Mouse (Mus musculus) heart, embryonic 12.5 days (tissue): ENCODE results near the gene Resf1. TPM values are rescaled to one million over a fixed set of nuclear protein-coding genes. Genes with fewer than 3 reads are reported as not detected.
A peak's percentile ranks its signal among the peaks of the same experiment; 100 is the strongest.

ENCODE experiments used
- ATAC-seq: fragments of 200-750 bp; cut with Nextera tagmentation; 2 replicates; pipeline ENCODE4 v1.8.0; 2017; ENCODE audit warnings: moderate TSS enrichment, moderate library complexity; ENCODE audit not compliant: insufficient number of reproducible peaks, low FRiP score
- H3K27ac ChIP-seq: fragments of 300-500 bp; sonication (generic); 2 replicates; pipeline ENCODE4 v1.5.1; 2016; ENCODE audit warnings: mild to moderate bottlenecking, moderate library complexity; ENCODE audit not compliant: poor library complexity, severe bottlenecking
- H3K27me3 ChIP-seq: fragments of 300-500 bp; sonication (generic); replicated peaks from 2 replicates; pipeline ENCODE4 v1.6.1; 2016; ENCODE audit warnings: mild to moderate bottlenecking, moderate library complexity
- H3K36me3 ChIP-seq: fragments of 300-500 bp; sonication (generic); 2 replicates; pipeline ENCODE4 v1.6.1; 2016; ENCODE audit warnings: mild to moderate bottlenecking, moderate library complexity
- H3K4me1 ChIP-seq: fragments of 300-500 bp; sonication (generic); replicated peaks from 2 replicates; pipeline ENCODE4 v1.6.1; 2016; ENCODE audit warnings: mild to moderate bottlenecking
- H3K4me2 ChIP-seq: fragments of 300-500 bp; sonication (generic); 2 replicates; pipeline ENCODE4 v1.6.1; 2016; ENCODE audit warnings: mild to moderate bottlenecking, moderate library complexity
- H3K4me3 ChIP-seq: fragments of 300-500 bp; sonication (generic); 2 replicates; pipeline ENCODE4 v1.5.1; 2016; ENCODE audit warnings: mild to moderate bottlenecking
- H3K9ac ChIP-seq: fragments of 300-500 bp; sonication (generic); 2 replicates; pipeline ENCODE4 v1.6.1; 2016; ENCODE audit warnings: mild to moderate bottlenecking, moderate library complexity
- H3K9me3 ChIP-seq: fragments of 300-500 bp; sonication (generic); replicated peaks from 2 replicates; pipeline ENCODE4 v1.6.1; 2016; ENCODE audit warnings: mild to moderate bottlenecking, moderate library complexity
- WGBS: fragments of 180-500 bp; shearing (Covaris S2); methylation state at CpG from one replicate; pipeline ENCODE4 v1.1.7; 2016; 5-methylcytosine and 5-hydroxymethylcytosine counted together
- polyA plus RNA-seq: library from polyadenylated mRNA; unstranded; fragments of >200 nt; fragmentation: Nextera tagmentation; extraction: Ambion mirVana; gene quantifications from 2 replicates; pipeline ENCODE4 v1.2.1, GENCODE M21; 2016

Gene Resf1
- polyA plus RNA-seq, 1 experiment from 2014 or later = 30.6 TPM

DNA sequence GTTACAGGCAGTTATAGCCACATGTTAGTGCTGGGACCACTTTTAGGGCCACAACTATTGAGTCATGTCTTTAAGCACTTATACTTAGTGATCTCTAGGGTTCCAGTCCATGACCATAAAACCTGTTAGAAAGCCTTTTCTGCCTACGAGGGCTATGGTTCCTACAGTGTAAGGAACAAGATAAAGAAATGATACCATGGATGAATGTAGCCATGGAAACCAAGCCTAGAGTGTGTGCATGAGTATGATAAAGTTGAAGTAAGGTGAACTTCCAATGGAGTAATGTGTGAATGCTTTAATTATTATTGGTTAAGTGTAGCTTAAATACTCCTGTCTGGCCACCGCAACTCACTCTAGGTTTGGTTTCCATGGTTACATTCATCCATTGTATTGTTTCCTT is 1.8 kb downstream of the Resf1 start:
- peaks cover 24% of the 10 kb centered on the region for H3K36me3 ChIP-seq
- ATAC-seq = no peak
- peaks cover 7% of the 10 kb centered on the region for H3K9me3 ChIP-seq
- no peaks in the 10 kb centered on the region for H3K27me3 ChIP-seq
- no peak overlapping the region for H3K9ac ChIP-seq
- no peak overlapping the region for H3K27ac ChIP-seq
- 59% methylated on average over 2 of the region's 2 CpGs for WGBS
- peak overlapping the region; percentile 57 for H3K4me2 ChIP-seq
- H3K4me1 ChIP-seq = peaks cover 17% of the 10 kb centered on the region
- H3K4me3 ChIP-seq = peak overlapping the region; percentile 90

- H3K9me3 ChIP-seq = no peaks in the 10 kb centered on the region
- H3K36me3 ChIP-seq = peaks cover 28% of the 10 kb centered on the region
- H3K27me3 ChIP-seq = no peaks in the 10 kb centered on the region
- 0 out of 2 replicates have a peak overlapping the region, but pooled peaks have one; percentile 4 for H3K4me2 ChIP-seq
- H3K27ac ChIP-seq = no peak overlapping the region
- H3K4me1 ChIP-seq = peaks cover 17% of the 10 kb centered on the region
- no peak for ATAC-seq
- H3K4me3 ChIP-seq = no peak overlapping the region
- 51% methylated on average over 1 of the region's 1 CpGs for WGBS
- H3K9ac ChIP-seq = no peak overlapping the region
These were observed 2.6 kb downstream of the Resf1 start for GRCm38 (mm10) chr6:149311778-149312177.

DNA sequence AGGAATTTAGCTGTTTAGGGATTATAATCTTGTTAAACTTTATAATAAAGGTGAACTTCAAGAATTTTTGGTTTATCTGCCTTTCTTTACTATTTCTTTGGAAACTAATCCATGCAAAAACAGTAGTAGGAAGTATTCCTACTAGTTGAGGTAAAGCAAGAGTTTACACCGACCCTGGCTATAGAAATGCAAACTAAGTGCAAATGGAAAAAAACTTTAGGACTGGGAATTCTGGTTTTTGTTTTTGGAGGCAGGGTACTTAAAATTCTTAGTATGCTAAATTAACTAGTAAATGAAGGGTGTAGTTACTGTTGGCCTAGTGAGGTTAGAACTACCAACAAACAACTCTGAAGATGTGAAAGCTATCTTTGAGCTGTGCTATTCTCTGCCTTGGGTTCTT is 3.0 kb downstream of the Resf1 start:
- Histone ChIP-seq H3K36me3 (peaks cover 29% of the 10 kb centered on the region), H3K4me3 (no peak overlapping the region), H3K27me3 (no peaks in the 10 kb centered on the region), H3K9me3 (no peaks in the 10 kb centered on the region), H3K9ac (no peak overlapping the region), H3K27ac (no peak overlapping the region), H3K4me1 (peaks cover 17% of the 10 kb centered on the region), H3K4me2 (no peak overlapping the region)
- WGBS = 80% methylated on average over 1 of the region's 1 CpGs
- ATAC-seq = no peak

GRCm38 (mm10) chr6:149314918-149315317 is 5.7 kb downstream of the Resf1 start:
- peaks cover 12% of the 10 kb centered on the region for H3K4me1 ChIP-seq
- ATAC-seq = no peak
- peaks cover 49% of the 10 kb centered on the region for H3K36me3 ChIP-seq
- H3K4me2 ChIP-seq = no peak overlapping the region
- H3K27ac ChIP-seq = no peak overlapping the region
- H3K9me3 ChIP-seq = no peaks in the 10 kb centered on the region
- no peaks in the 10 kb centered on the region for H3K27me3 ChIP-seq
- 86% methylated on average over 2 of the region's 2 CpGs for WGBS
- H3K9ac ChIP-seq = no peak overlapping the region
- no peak overlapping the region for H3K4me3 ChIP-seq

DNA sequence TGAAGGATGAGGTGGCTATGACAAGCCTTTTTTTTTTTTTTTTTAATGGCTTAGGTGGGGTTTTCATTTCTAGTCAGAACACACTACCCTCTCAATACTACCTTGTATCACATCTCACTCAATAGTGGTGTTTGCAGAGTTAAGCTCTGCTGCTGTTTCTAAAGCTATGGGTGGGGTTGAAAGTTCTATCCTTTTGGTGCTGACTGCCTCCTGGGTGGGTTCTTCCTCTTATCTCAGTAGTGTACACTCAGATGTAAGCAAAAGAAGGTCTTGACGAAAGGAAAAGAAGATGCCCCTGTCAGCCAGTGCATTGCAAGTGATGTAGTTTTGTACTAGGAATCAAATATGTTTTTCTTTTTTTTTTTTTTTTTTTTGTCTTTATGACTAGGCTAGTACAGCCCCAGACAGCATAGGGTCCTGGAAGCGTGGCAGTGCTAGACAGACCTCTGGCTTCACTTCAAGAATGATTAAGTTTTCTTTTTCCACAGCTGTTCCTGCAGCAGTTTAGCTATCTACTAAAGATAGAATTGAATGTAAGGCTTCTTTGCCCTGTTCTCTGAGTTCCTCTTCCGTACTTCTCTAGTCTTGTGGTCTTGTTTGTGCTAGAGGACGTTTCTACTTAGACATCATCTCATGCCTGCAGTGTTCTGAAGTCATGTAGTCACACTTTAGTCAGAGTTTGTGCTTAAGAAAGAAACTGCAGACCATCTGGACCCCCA is 14.5 kb downstream of the Resf1 start:
- Histone ChIP-seq H3K4me1 (no peaks in the 10 kb centered on the region; the same call in 1 of the 2 replicates), H3K27ac (no peak overlapping the region), H3K27me3 (no peaks in the 10 kb centered on the region), H3K36me3 (peaks cover 71% of the 10 kb centered on the region), H3K4me3 (no peak overlapping the region), H3K9ac (no peak overlapping the region), H3K4me2 (no peak overlapping the region), H3K9me3 (no peaks in the 10 kb centered on the region; the same call in 1 of the 2 replicates)
- 57% methylated on average over 4 of the region's 4 CpGs for WGBS
- no peak for ATAC-seq

GRCm38 (mm10) chr6:149324242-149324633 is 15.0 kb downstream of the Resf1 start:
- H3K4me2 ChIP-seq = no peak overlapping the region
- peaks cover 72% of the 10 kb centered on the region for H3K36me3 ChIP-seq
- H3K27me3 ChIP-seq = no peaks in the 10 kb centered on the region
- no peak overlapping the region for H3K9ac ChIP-seq
- no peak for ATAC-seq
- no peaks in the 10 kb centered on the region; the same call in 1 of the 2 replicates for H3K9me3 ChIP-seq
- H3K4me1 ChIP-seq = no peaks in the 10 kb centered on the region; the same call in 1 of the 2 replicates
- no peak overlapping the region for H3K4me3 ChIP-seq
- no peak overlapping the region for H3K27ac ChIP-seq
- WGBS = 94% methylated on average over 6 of the region's 6 CpGs

- H3K9ac ChIP-seq = no peak overlapping the region
- H3K36me3 ChIP-seq = peaks cover 67% of the 10 kb centered on the region
- WGBS = 91% methylated on average over 4 of the region's 4 CpGs
These were observed 19.9 kb downstream of the Resf1 start for GRCm38 (mm10) chr6:149329071-149329470.

GRCm38 (mm10) chr6:149330332-149330731 is 21.1 kb downstream of the Resf1 start:
- H3K9me3 ChIP-seq = no peaks in the 10 kb centered on the region; the same call in 1 of the 2 replicates
- no peak for ATAC-seq
- no peak overlapping the region for H3K27ac ChIP-seq
- WGBS = 59% methylated on average over 1 of the region's 1 CpGs
- no peak overlapping the region for H3K9ac ChIP-seq
- H3K4me2 ChIP-seq = no peak overlapping the region
- no peaks in the 10 kb centered on the region for H3K4me1 ChIP-seq
- H3K27me3 ChIP-seq = no peaks in the 10 kb centered on the region
- peaks cover 74% of the 10 kb centered on the region for H3K36me3 ChIP-seq
- no peak overlapping the region for H3K4me3 ChIP-seq

More at GRCm38 (mm10) chr6:149329071-149329470, 19.9 kb downstream of the Resf1 start:
- Histone ChIP-seq H3K4me2 (no peak overlapping the region), H3K9me3 (no peaks in the 10 kb centered on the region; the same call in 1 of the 2 replicates), H3K4me1 (no peaks in the 10 kb centered on the region; the same call in 1 of the 2 replicates), H3K4me3 (no peak overlapping the region), H3K27ac (no peak overlapping the region), H3K27me3 (no peaks in the 10 kb centered on the region)
- no peak for ATAC-seq

DNA sequence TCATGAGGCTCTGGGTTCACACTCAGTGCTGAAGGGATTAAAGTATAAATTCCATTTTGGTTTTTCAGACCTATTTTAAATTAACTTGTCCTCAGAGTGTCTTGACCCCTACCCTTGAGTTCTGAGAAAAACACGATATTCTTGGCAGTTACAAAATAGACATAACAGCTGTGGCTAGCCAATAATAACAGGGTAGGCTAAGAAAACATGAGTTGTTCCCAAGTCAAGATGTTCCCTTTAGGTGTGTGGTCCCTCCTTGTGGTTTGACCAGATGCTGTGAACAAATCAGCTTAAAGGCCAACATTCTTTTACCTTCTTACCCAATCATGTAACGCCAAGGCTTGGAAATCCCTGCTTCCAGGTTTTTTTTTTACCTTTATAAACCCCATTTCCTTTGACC is 23.8 kb downstream of the Resf1 start:
- Histone ChIP-seq H3K36me3 (peaks cover 64% of the 10 kb centered on the region), H3K4me2 (no peak overlapping the region), H3K4me1 (no peaks in the 10 kb centered on the region), H3K9me3 (no peaks in the 10 kb centered on the region; the same call in 1 of the 2 replicates), H3K4me3 (no peak overlapping the region), H3K27ac (no peak overlapping the region), H3K27me3 (no peaks in the 10 kb centered on the region), H3K9ac (no peak overlapping the region)
- no peak for ATAC-seq
- WGBS = 91% methylated on average over 2 of the region's 2 CpGs

DNA sequence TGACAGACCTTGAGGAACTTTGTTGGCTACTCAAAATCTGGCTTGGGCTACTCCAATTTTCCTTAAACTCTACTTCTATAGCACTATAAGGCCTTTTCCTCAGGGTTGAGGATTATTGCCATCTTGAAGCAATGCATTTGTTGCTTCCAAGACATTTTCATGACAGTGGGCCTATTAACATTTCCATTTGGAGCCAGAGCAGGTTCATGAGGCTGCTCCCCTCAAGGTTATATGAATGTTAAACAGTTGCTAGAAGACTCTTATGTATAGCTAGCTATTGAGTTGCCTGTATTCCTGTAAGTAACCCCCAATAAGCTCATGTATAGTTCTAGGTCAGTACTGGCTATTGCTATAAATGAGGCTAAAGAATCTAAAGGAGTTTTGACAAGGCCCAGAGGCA is 28.8 kb downstream of the Resf1 start:
- peaks cover 7% of the 10 kb centered on the region; the same call in 1 of the 2 replicates for H3K9me3 ChIP-seq
- H3K27ac ChIP-seq = no peak overlapping the region
- H3K4me1 ChIP-seq = no peaks in the 10 kb centered on the region
- peaks cover 47% of the 10 kb centered on the region for H3K36me3 ChIP-seq
- no peak for ATAC-seq
- H3K9ac ChIP-seq = no peak overlapping the region
- no peaks in the 10 kb centered on the region for H3K27me3 ChIP-seq
- no peak overlapping the region for H3K4me3 ChIP-seq
- no peak overlapping the region for H3K4me2 ChIP-seq

- H3K4me1 ChIP-seq = no peaks in the 10 kb centered on the region
- H3K36me3 ChIP-seq = peaks cover 41% of the 10 kb centered on the region
- no peaks in the 10 kb centered on the region for H3K27me3 ChIP-seq
- H3K4me3 ChIP-seq = no peak overlapping the region
- peaks cover 7% of the 10 kb centered on the region; the same call in 1 of the 2 replicates for H3K9me3 ChIP-seq
- H3K27ac ChIP-seq = no peak overlapping the region
- ATAC-seq = no peak
- H3K9ac ChIP-seq = no peak overlapping the region
- WGBS = 100% methylated on average over 1 of the region's 1 CpGs
- no peak overlapping the region for H3K4me2 ChIP-seq
These were observed 29.4 kb downstream of the Resf1 start for GRCm38 (mm10) chr6:149338622-149339021.
